Mouse (Mus musculus) kidney, adult 8-10 months (tissue): Measurements from ENCODE around the gene Fis1.

Source experiments
- DNase-seq, 2 experiments: peaks; one replicate each; pipeline ENCODE4 v3.0.0; 2022

Gene Fis1

DNA sequence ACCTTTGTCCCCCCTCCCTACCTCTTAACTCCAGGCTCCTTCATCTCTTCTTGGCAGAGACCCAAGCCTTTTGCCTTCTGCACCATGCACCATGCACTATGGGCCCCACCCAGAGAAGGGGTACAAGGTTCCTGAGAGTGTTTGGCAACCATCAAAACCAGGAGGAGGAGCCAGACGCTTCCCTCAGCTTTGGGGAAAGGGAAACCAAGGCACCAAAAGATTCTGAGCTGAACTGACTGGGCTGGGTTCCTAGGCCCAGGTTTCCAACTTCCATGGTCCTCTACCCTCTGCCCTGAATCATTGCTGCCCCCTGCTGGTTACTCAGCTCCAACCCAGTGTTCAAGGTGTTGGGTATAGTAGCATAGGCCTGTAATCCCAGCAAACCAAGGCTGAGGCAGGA lies 17.6 kb downstream of the Fis1 start:
- peak; percentile 78 to 85 for DNase-seq

DNA sequence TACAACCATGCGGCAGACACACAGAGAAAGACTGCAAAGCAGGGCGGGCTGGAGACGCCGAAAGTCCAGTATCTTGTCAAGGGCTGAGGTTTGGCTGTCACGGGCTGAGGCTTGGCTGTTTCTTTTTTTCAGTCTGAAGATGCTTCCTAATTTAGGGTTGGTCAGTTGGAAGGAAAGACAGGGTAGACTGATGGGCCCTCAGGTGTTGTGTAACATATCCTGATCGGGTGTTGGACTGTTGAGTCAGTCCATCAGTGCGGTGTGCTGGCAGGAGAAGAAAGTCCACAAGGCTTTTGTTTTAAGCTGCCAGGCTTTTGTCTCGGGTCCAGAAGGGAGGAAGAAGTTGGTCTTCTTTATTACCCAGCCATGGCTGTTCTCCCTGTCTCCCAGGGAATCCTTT lies 20.6 kb downstream of the Fis1 start:
- no peak for DNase-seq

DNA sequence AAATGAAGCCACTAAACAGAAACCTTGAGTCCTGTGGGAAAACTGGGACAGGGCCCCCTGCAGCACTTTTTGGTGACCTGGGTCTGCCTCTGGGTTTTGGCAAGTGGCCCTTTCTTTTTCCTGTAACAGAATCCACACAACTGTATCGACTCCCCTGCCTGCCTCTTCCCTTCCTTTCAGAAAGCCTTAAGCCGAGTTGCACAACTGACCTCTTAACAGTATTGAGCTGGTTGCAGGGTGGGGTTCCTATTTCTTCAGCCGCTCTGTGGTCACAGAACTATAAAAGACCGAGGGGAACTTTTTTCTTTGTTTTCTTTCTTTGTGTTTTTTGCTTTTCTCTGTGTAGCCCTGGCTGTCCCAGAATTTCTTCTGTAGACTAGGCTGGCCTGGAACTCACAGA lies 24.7 kb downstream of the Fis1 start:
- no peak for DNase-seq

DNA sequence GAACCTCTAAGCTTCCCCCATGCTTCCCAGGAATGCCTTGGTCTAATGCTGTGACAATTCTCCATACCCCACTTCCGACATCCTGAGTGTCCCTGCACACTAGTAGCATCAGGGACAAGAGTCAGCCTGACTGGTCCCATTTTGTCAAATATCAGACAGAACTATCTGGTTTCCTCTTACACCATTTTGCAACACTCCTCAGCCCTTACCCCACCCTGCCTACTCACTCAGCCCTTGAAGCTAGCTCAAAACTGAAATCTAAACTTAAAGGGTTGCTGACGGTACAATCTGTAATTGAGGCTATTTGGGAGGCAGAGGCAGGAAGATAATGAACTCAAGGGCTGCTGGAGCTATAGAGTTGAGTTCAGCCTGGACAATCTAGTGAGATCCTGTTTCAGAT lies 26.7 kb downstream of the Fis1 start:
- no peak for DNase-seq

DNA sequence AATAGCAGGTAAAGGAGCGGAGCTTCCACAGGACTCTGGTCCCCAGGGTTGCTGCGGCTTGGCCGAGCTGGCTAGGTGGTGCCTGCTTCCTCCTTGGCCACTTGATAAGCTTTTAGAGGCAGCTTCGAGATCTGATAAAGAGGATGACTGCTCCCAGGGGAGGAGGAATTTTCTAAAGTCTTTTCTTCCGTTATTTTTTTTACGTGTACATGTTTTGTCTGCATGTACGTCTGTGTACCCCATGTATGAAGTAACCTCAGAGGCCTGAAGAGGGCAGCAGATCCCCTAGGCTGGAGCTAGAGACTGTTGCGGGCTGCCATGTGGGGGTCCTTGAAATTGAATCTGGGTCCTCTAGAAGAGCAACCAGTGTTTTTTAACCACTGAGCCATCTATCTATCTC lies 27.9 kb downstream of the Fis1 start:
- no peak for DNase-seq

GRCm38 (mm10) chr5:136982338-136982930 lies 29.4 kb downstream of the Fis1 start:
- DNase-seq: peak in 1 of 2 experiments; percentile 50

DNA sequence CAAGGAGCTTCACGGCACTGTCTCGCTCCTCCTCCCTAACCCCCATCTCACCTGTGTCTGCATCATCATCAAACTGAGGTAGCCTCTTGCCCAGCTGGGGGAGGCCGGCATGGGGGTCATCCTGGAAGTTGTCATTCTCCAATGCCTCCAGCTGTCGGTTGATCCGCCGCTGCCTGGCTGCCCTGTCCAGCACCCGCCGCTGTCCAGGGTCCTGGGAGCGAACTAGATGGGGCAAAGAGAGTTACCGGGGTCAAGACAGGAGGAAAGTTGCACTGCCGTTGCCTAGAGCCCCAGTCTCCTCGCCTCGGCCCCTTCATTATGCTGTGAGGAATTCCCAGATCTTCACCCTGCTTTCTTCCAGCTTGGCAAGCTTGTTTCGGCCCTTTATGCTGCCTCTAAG lies 31.8 kb downstream of the Fis1 start:
- no peak for DNase-seq

GRCm38 (mm10) chr5:136986695-136987137 lies 33.6 kb downstream of the Fis1 start, which contains the start of gene Plod3:
Gene Plod3, plus strand, starts transcription at chr5:136987019.
- DNase-seq: peak; percentile 97

DNA sequence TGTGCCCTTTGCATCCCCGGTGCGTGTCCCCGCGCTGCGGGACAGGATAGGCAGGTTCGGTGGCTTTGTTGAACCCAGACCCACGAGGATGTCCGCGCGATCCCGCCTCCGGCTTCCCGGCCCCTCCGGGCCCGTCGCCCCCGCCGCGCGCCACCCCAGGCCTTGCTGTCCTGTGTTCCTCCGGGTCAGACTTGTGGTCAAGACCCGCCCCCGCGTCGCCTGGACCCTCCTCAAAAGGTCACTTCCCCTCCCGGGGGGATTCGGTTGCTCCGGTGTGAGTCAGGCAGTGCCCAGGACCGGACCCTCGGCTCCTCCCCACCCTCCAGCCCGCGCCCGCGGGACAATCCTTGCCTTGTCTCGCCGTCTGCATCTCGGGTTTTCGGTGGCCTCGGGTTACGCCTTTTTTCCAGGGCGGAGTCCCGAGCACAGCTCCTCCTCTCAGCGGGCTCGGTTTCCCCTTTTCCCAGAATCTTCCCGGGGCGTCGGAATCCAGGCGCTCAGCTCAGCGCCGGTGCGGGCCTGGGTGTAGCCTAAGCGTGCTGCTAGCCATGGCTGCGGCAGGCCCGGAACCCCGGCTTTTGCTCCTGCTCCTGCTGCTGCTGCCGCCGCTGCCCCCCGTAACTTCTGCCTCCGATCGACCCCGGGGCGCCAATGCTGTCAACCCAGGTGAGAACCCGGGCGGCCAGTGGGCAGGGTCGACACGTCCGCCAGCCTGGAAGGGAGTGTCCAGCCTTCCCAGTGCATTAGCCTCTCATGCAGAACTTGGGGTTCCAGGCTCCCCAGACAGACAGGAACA lies 34.3 kb downstream of the Fis1 start:
- peak; percentile 77 to 79 for DNase-seq

- DNase-seq: no peak
Measured at GRCm38 (mm10) chr5:136987934-136988271, 34.8 kb downstream of the Fis1 start, which contains the start of gene Znhit1. Gene Znhit1, minus strand, starts transcription at chr5:136988021.

DNA sequence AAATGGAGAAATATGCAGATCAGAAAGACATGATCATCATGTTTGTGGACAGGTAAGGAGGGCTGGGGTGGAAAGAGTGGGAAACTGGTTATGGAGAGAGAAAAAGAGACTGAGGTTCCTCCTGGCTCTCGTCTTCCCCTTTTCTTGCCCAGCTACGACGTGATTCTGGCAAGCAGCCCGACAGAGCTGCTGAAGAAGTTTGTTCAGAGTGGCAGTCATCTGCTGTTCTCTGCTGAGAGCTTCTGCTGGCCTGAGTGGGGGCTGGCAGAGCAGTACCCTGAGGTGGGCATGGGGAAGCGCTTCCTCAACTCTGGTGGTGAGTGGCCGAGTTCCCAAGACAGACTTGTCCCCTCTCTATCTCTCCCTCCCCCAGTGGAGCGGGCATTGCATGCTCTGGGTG lies 35.3 kb downstream of the Fis1 start:
- no peak for DNase-seq

- no peak for DNase-seq
Measured at GRCm38 (mm10) chr5:136989801-136990200, 36.7 kb downstream of the Fis1 start.

DNA sequence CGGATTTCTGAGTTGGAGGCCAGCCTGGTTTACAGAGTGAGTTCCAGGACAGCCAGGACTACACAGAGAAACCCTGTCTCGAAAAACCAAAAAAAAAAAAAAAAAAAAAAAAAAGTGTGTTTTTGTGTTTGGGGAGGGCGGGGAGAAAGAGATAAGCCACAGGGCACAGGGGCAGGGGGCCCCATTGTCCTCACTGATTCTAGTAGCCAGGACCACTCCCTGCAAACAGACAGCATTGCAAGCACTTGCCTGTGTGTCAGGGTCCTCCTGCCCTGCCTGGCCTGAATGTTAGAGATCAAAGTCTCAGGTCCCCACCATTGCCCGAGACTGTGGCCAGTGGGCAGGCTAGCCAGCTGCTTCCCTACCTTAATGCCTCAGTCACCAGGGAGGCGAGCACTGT lies 46.4 kb downstream of the Fis1 start:
- no peak for DNase-seq

DNA sequence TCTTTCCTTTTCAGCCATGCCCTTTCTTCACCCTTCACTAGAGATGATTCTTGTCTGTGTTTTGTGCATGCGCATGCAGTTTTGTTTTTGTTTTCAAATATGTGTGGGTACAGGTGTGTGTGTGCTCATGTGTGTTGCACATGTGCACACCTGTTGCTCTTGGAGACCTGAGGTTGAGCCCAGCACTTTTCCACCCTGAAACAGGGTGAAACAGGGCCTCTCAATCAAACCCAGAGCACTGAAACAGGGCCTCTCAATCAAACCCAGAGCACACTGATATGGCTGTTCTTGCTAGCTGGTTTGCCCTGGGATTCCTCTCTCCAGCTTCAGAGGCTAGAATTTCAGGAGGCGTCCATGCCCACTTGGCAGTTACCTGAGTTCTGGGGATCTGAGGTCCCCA lies 47.5 kb downstream of the Fis1 start:
- no peak for DNase-seq

DNA sequence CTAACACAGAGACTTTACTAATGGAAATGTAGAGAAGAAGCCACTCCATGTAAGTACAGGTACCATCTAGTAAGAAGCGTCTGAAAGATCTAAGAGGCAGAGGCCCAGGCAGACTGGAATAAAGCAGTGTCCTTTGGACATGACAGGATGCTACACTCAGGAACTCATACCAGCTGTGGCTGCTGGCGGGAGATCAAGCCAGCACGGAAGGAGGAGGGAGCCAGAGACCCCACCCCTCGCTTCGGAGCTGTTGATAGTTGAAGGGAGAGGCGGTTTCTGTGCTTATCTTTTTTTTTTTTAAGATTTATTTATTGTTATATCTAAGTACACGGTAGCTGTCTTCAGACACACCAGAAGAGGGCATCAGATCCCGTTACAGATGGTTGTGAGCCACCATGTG lies 54.2 kb downstream of the Fis1 start:
- no peak for DNase-seq

DNA sequence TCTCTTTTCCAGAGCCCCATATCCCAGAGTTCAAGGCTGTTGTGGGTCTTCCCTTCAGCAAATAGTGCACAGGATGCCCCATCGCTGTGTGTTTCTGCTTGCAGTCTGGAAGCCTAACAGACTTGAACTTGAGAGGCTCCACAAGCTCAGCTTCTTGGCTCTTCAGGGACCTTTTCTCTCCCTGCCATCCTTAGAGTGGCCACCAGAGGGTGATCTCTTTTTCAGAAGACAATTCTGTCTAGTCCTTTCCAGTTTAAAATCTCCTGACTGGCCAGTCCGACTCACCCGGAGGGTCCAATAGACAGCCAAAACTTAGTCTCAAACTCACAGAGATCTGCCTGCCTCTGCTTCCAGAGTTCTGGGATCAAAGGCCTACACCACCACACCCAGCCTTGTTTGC lies 56.9 kb downstream of the Fis1 start:
- peak in 1 of 2 experiments; percentile 75 for DNase-seq

DNA sequence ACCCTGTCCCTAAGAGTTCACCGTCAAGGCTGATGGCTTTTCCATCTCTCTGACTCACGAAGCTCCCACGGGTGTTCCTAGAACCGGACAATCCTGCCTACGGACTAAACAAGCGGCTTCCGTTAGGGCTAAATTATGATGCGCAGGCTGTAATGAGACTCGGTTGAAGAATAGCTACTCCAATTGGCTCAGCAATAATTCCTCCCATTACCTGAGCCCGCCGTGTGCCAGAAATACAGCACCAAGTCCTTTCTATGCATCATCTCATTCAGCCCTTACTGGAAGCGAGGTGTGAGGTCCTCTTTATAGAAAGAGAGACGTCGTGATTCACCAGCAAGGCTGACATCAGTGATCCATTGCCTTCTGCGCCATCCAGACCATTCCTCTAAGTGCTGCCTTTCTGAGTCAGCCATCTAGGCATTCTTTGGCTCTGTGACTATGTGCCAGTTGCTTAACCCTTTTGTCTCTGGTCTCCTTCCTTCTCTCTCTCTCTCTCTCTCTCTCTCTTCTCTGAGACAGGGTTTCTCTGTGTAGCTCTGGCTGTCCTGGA lies 59.4 kb downstream of the Fis1 start:
- no peak for DNase-seq
